Mouse (Mus musculus) MEL (cell line): ENCODE data around the gene Prrx2. TPM values are rescaled to one million over a fixed set of nuclear protein-coding genes. Genes with fewer than 3 reads are reported as not detected.

Experiments
- DNase-seq: peaks from one replicate; pipeline ENCODE4 v3.0.0; 2011; ENCODE audit warnings: low read depth, low spot score
- H3K27ac ChIP-seq: 2 replicates; pipeline ENCODE4 v1.5.1; 2012; ENCODE audit warnings: low read depth, mild to moderate bottlenecking, control low read depth, low read length, moderate library complexity; ENCODE audit not compliant: control insufficient read depth
- H3K27me3 ChIP-seq, 2 experiments: fragments of 150-350 bp in 1 of 2; sonication (generic) in 1 of 2; 2 replicates each; pipeline ENCODE4 v1.6.1; 2012; ENCODE audit warnings: low read length in 2 of 2, mild to moderate bottlenecking in 2 of 2, improper control_type of control experiment in 1 of 2, moderate library complexity in 1 of 2; ENCODE audit not compliant: insufficient read depth in 2 of 2, control insufficient read depth in 1 of 2
- H3K36me3 ChIP-seq, 2 experiments: 2 replicates each; pipeline ENCODE4 v1.6.1; 2012 to 2014; ENCODE audit warnings: low read length in 2 of 2, improper control_type of control experiment in 1 of 2, inconsistent platforms in 1 of 2, mild to moderate bottlenecking in 1 of 2; ENCODE audit not compliant: insufficient read depth in 2 of 2, control insufficient read depth in 1 of 2
- H3K4me1 ChIP-seq, 2 experiments: fragments of 150-350 bp in 1 of 2; sonication (generic) in 1 of 2; 2 replicates each; pipeline ENCODE4 v1.6.1; 2012; ENCODE audit warnings: low read length in 2 of 2, improper control_type of control experiment in 1 of 2, mild to moderate bottlenecking in 1 of 2; ENCODE audit not compliant: insufficient read depth in 2 of 2, control insufficient read depth in 1 of 2
- H3K4me3 ChIP-seq, 2 experiments: fragments of 150-350 bp in 1 of 2; sonication (generic) in 1 of 2; 2 replicates each; pipeline ENCODE4 v1.5.1; 2012; ENCODE audit warnings: low read depth in 2 of 2, low read length in 2 of 2, mild to moderate bottlenecking in 2 of 2, moderate library complexity in 2 of 2, control low read depth in 1 of 2, improper control_type of control experiment in 1 of 2; ENCODE audit not compliant: control insufficient read depth in 1 of 2, insufficient read depth in 1 of 2
- H3K79me2 ChIP-seq: 2 replicates; pipeline ENCODE4 v1.6.1; 2012; ENCODE audit warnings: mild to moderate bottlenecking, low read length, moderate library complexity; ENCODE audit not compliant: control insufficient read depth, poor library complexity, insufficient read depth
- H3K9ac ChIP-seq: 2 replicates; pipeline ENCODE4 v1.6.1; 2012; ENCODE audit warnings: low read depth, mild to moderate bottlenecking, control low read depth, low read length, moderate library complexity; ENCODE audit not compliant: control insufficient read depth, poor library complexity, severe bottlenecking
- H3K9me3 ChIP-seq: fragments of 150-350 bp; sonication (generic); replicated peaks from 2 replicates; pipeline ENCODE4 v1.6.1; 2012; ENCODE audit warnings: mild to moderate bottlenecking, low read length, improper control_type of control experiment, moderate library complexity; ENCODE audit not compliant: insufficient read depth
- CHD2 ChIP-seq: IDR thresholded peaks from 2 replicates; pipeline ENCODE4 v1.6.1; 2011; ENCODE audit warnings: low read length, improper control_type of control experiment
- CTCF ChIP-seq, 3 experiments: IDR thresholded peaks in 2 of 3; conservative IDR thresholded peaks in 1 of 3; 2 replicates each; pipeline ENCODE4 v1.5.1; 2011 to 2012; ENCODE audit warnings: low read length in 3 of 3, low read depth in 2 of 3, mild to moderate bottlenecking in 2 of 3, improper control_type of control experiment in 1 of 3, inconsistent platforms in 1 of 3, mixed read lengths in 1 of 3, moderate library complexity in 1 of 3; ENCODE audit not compliant: control insufficient read depth in 1 of 3, insufficient read depth in 1 of 3, poor library complexity in 1 of 3, severe bottlenecking in 1 of 3
- E2F4 ChIP-seq: IDR thresholded peaks from 2 replicates; pipeline ENCODE4 v1.6.1; 2011; ENCODE audit warnings: low read depth, low read length, improper control_type of control experiment, borderline replicate concordance
- ELF1 ChIP-seq: IDR thresholded peaks from 2 replicates; pipeline ENCODE4 v1.6.1; 2014; ENCODE audit warnings: low read depth, mild to moderate bottlenecking, inconsistent platforms, low read length, improper control_type of control experiment, moderate library complexity
- EP300 ChIP-seq, 2 experiments: IDR thresholded peaks; 2 replicates each; pipeline ENCODE4 v1.6.1; 2011; ENCODE audit warnings: improper control_type of control experiment in 2 of 2, low read length in 2 of 2, low read depth in 1 of 2, mild to moderate bottlenecking in 1 of 2
- ETS1 ChIP-seq: IDR thresholded peaks from 2 replicates; pipeline ENCODE4 v1.6.1; 2012; ENCODE audit warnings: low read depth, mild to moderate bottlenecking, inconsistent platforms, low read length, improper control_type of control experiment, moderate library complexity
- GABPA ChIP-seq: IDR thresholded peaks from 2 replicates; pipeline ENCODE4 v1.6.1; 2012; ENCODE audit warnings: low read depth, mild to moderate bottlenecking, inconsistent platforms, low read length, improper control_type of control experiment, moderate library complexity
- HCFC1 ChIP-seq: IDR thresholded peaks from 2 replicates; pipeline ENCODE4 v1.6.1; 2012; ENCODE audit warnings: low read depth, mild to moderate bottlenecking, inconsistent platforms, low read length, improper control_type of control experiment, moderate library complexity
- JUND ChIP-seq: IDR thresholded peaks from 2 replicates; pipeline ENCODE4 v1.6.1; 2011; ENCODE audit warnings: low read depth, mild to moderate bottlenecking, improper control_type of control experiment, low read length
- KAT2A ChIP-seq: conservative IDR thresholded peaks from 2 replicates; pipeline ENCODE4 v1.6.1; 2012; ENCODE audit warnings: low read depth, low read length, improper control_type of control experiment, inconsistent platforms
- MAFK ChIP-seq: IDR thresholded peaks from 2 replicates; pipeline ENCODE4 v1.6.1; 2011; ENCODE audit warnings: low read depth, mild to moderate bottlenecking, low read length, improper control_type of control experiment, borderline replicate concordance
- MEF2A ChIP-seq: IDR thresholded peaks from 2 replicates; pipeline ENCODE4 v1.6.1; 2014; ENCODE audit warnings: low read depth, mild to moderate bottlenecking, inconsistent platforms, low read length, improper control_type of control experiment; ENCODE audit not compliant: poor library complexity, insufficient replicate concordance, severe bottlenecking; ENCODE audit errors: extremely low read depth
- MYC ChIP-seq: IDR thresholded peaks from 2 replicates; pipeline ENCODE4 v1.6.1; 2011; ENCODE audit warnings: low read depth, mild to moderate bottlenecking, low read length, improper control_type of control experiment, moderate library complexity
- NELFE ChIP-seq: IDR thresholded peaks from 2 replicates; pipeline ENCODE4 v1.6.1; 2011; ENCODE audit warnings: low read depth, low read length, improper control_type of control experiment
- POLR2AphosphoS5 ChIP-seq: IDR thresholded peaks from 2 replicates; pipeline ENCODE4 v1.6.1; 2012; ENCODE audit warnings: low read depth, borderline replicate concordance, mild to moderate bottlenecking, inconsistent platforms, low read length, moderate library complexity, mixed read lengths
- RAD21 ChIP-seq: IDR thresholded peaks from 2 replicates; pipeline ENCODE4 v1.6.1; 2011; ENCODE audit warnings: mild to moderate bottlenecking, low read depth, low read length, improper control_type of control experiment
- RCOR1 ChIP-seq: IDR thresholded peaks from 2 replicates; pipeline ENCODE4 v1.6.1; 2012; ENCODE audit warnings: low read depth, mild to moderate bottlenecking, inconsistent platforms, low read length, improper control_type of control experiment
- SIN3A ChIP-seq: IDR thresholded peaks from 2 replicates; pipeline ENCODE4 v1.6.1; 2012; ENCODE audit warnings: low read length, improper control_type of control experiment, inconsistent platforms
- TCF12 ChIP-seq: IDR thresholded peaks from 2 replicates; pipeline ENCODE4 v1.6.1; 2014; ENCODE audit warnings: low read depth, mild to moderate bottlenecking, inconsistent platforms, low read length, improper control_type of control experiment, moderate library complexity
- UBTF ChIP-seq: IDR thresholded peaks from 2 replicates; pipeline ENCODE4 v1.6.1; 2012; ENCODE audit warnings: low read depth, mild to moderate bottlenecking, inconsistent platforms, low read length, improper control_type of control experiment, moderate library complexity, borderline replicate concordance; ENCODE audit not compliant: insufficient read depth
- USF1 ChIP-seq: IDR thresholded peaks from 2 replicates; pipeline ENCODE4 v1.6.1; 2014; ENCODE audit warnings: low read depth, mild to moderate bottlenecking, inconsistent platforms, low read length, improper control_type of control experiment, moderate library complexity
- USF2 ChIP-seq, 2 experiments: IDR thresholded peaks; 2 replicates each; pipeline ENCODE4 v1.6.1; 2011 to 2012; ENCODE audit warnings: improper control_type of control experiment in 2 of 2, low read length in 2 of 2, borderline replicate concordance in 1 of 2, inconsistent platforms in 1 of 2, low read depth in 1 of 2, mild to moderate bottlenecking in 1 of 2; ENCODE audit not compliant: insufficient read depth in 1 of 2
- ZC3H11A ChIP-seq: IDR thresholded peaks from 2 replicates; pipeline ENCODE4 v1.6.1; 2012; ENCODE audit warnings: low read depth, mild to moderate bottlenecking, inconsistent platforms, low read length, improper control_type of control experiment
- ZKSCAN1 ChIP-seq: IDR thresholded peaks from 2 replicates; pipeline ENCODE4 v1.6.1; 2012; ENCODE audit warnings: low read depth, mild to moderate bottlenecking, inconsistent platforms, low read length, improper control_type of control experiment, moderate library complexity
- ZMIZ1 ChIP-seq: IDR thresholded peaks from 2 replicates; pipeline ENCODE4 v1.6.1; 2012; ENCODE audit warnings: low read depth, mild to moderate bottlenecking, inconsistent platforms, low read length, improper control_type of control experiment, moderate library complexity
- polyA plus RNA-seq, 2 experiments: library from polyadenylated mRNA; stranded (reverse) in 1 of 2; unstranded in 1 of 2; fragments of >175 nt in 1 of 2; fragments of >200 nt in 1 of 2; gene quantifications; 2 replicates each; pipeline versions ENCODE4 v1.2.1 to v1.2.4; 2012; ENCODE audit warnings: low replicate concordance in 2 of 2, low read depth in 1 of 2; ENCODE audit not compliant: insufficient read length in 2 of 2, insufficient read depth in 1 of 2, missing spikeins in 1 of 2
- total RNA-seq: library from RNA; depleted of rRNA; stranded (reverse); fragments of 300-350 nt; gene quantifications from 2 replicates; pipeline ENCODE4 v1.2.3, GENCODE M21; 2012

The Prrx2 gene
- total and polyA plus RNA-seq, 3 experiments, result not detected

GRCm38 (mm10) chr2:30862081-30862480 is 27.3 kb downstream of the Prrx2 start:
- Histone ChIP-seq H3K4me3 (no peak overlapping the region), H3K36me3 (no peaks in the 10 kb centered on the region), H3K79me2 (no peaks in the 10 kb centered on the region), H3K27me3 (peaks cover 0 to 2% of the 10 kb centered on the region in 2 experiments; a peak in 2 of 4 replicates), H3K27ac (no peak overlapping the region), H3K4me1 (no peaks in the 10 kb centered on the region), H3K9me3 (no peaks in the 10 kb centered on the region), H3K9ac (no peak overlapping the region)
- DNase-seq, result no peak
- no peak for TF ChIP-seq EP300 (IDR thresholded peaks at IDR 0.05; ENCODE audit: low read depth in 1 of 2, low read length in 2 of 2)
- TF ChIP-seq USF2 (IDR thresholded peaks at IDR 0.05; ENCODE audit: borderline replicate concordance in 1 of 2, insufficient read depth in 1 of 2, low read depth in 1 of 2, low read length in 2 of 2), result no peak
- no peak for TF ChIP-seq NELFE
- no peak for TF ChIP-seq POLR2AphosphoS5
- TF ChIP-seq USF1, result no peak
- no peak for TF ChIP-seq CTCF (IDR thresholded peaks at IDR 0.05 in 2 of 3, conservative IDR thresholded peaks at IDR 0.05 in 1 of 3; ENCODE audit: control insufficient read depth in 1 of 3, insufficient read depth in 1 of 3, low read depth in 2 of 3, low read length in 3 of 3, poor library complexity in 1 of 3, severe bottlenecking in 1 of 3)
- no peak for TF ChIP-seq RCOR1
- TF ChIP-seq SIN3A, result no peak
- no peak for TF ChIP-seq HCFC1
- TF ChIP-seq E2F4, result no peak
- TF ChIP-seq UBTF, result no peak
- no peak for TF ChIP-seq GABPA
- no peak for TF ChIP-seq ZMIZ1
- no peak for TF ChIP-seq ETS1
- TF ChIP-seq MYC, result no peak

GRCm38 (mm10) chr2:30863574-30863973 is 28.8 kb downstream of the Prrx2 start:
- Histone ChIP-seq H3K27ac (no peak overlapping the region), H3K9me3 (no peaks in the 10 kb centered on the region), H3K4me1 (no peaks in the 10 kb centered on the region), H3K36me3 (no peaks in the 10 kb centered on the region), H3K27me3 (peaks cover 0 to 2% of the 10 kb centered on the region in 2 experiments; a peak in 2 of 4 replicates), H3K9ac (no peak overlapping the region), H3K4me3 (no peak overlapping the region)
- no peak for TF ChIP-seq RCOR1
- TF ChIP-seq ZMIZ1, result no peak
- TF ChIP-seq ELF1, result no peak
- TF ChIP-seq SIN3A, result no peak
- TF ChIP-seq RAD21, result no peak
- no peak for TF ChIP-seq MAFK
- no peak for TF ChIP-seq ZKSCAN1
- TF ChIP-seq NELFE, result no peak
- TF ChIP-seq UBTF, result no peak
- TF ChIP-seq ETS1, result no peak
- no peak for TF ChIP-seq ZC3H11A
- TF ChIP-seq USF1, result no peak
- TF ChIP-seq EP300 (IDR thresholded peaks at IDR 0.05; ENCODE audit: low read depth in 1 of 2, low read length in 2 of 2), result no peak
- no peak for TF ChIP-seq MEF2A
- TF ChIP-seq JUND, result no peak
- no peak for TF ChIP-seq TCF12
- TF ChIP-seq CHD2, result no peak
- no peak for TF ChIP-seq KAT2A
- TF ChIP-seq, all 39 proteins: peak for 0
- no peak for DNase-seq
- no peaks in the 10 kb centered on the region for H3K79me2 ChIP-seq
